Mouse (Mus musculus) hematopoietic stem cell, adult 5-6 weeks (primary cell): Measurements from ENCODE around the gene 4930563M21Rik. TPM values are rescaled to one million over a fixed set of nuclear protein-coding genes. Genes with fewer than 3 reads are reported as not detected.
A peak's percentile ranks its signal among the peaks of the same experiment; 100 is the strongest.

ENCODE experiments used
- ATAC-seq, 2 experiments: fragments of 125-278 bp in 1 of 2; replicated peaks in 1 of 2; 2 replicates each; pipeline ENCODE4 v1.8.0; 2016 to 2017; ENCODE audit warnings: inconsistent platforms in 2 of 2, mild to moderate bottlenecking in 2 of 2, moderate number of reproducible peaks in 2 of 2, low read depth in 1 of 2, moderate TSS enrichment in 1 of 2; ENCODE audit not compliant: low FRiP score in 2 of 2, poor library complexity in 2 of 2, severe bottlenecking in 2 of 2, insufficient read depth in 1 of 2, low TSS enrichment in 1 of 2
- total RNA-seq: library from RNA; stranded (forward); fragments of 172-1452, 232-1000 nt; gene quantifications from 2 replicates; pipeline ENCODE4 v1.2.3, GENCODE M21; 2017

The 4930563M21Rik gene
- not detected in 2 replicates for total RNA-seq

DNA sequence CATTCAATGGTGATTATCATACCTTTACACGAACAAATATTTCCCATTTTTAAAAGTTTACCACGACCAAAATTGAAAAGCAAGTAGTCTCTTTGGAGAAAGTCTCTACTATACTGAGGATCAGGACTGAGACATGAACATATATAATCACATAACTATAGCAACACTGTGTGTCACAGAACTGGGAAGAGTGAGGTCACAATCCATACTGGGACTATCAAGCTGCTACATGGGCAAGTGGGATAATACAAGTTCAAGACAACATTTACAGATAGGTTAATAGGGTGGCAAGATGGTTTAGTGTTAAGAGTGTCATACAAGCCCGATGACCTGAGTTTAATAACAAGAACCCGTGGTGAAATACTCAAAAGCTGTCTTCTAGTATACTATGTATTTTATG lies at the start of gene 4930563M21Rik:
TSS of gene 4930563M21Rik (minus strand) at position 101 of the 400 bp plus-strand sequence.
- no peak for ATAC-seq

- ATAC-seq: no peak
Measured at GRCm38 (mm10) chr9:56056147-56056546, 45.8 kb upstream of the 4930563M21Rik start.

DNA sequence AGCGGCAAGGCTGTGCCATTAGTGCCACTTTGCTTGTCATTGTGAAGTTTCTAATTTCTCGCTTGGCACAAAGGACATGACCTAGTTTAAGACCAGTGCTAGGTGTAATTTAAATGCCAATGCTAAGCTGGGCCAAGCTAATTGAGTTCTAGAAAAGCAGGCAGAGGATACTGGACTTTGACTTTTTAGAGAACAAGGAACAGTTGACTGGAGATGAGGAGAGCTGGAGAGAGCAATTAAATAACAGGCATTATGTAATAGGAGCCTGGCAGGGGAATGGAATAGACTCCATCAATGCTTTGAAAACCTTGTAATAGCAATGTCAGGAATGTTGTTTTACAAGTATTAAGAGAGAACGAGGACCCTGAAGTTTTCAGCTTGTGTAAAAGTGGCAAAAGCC lies 43.4 kb upstream of the 4930563M21Rik start:
- ATAC-seq: no peak

DNA sequence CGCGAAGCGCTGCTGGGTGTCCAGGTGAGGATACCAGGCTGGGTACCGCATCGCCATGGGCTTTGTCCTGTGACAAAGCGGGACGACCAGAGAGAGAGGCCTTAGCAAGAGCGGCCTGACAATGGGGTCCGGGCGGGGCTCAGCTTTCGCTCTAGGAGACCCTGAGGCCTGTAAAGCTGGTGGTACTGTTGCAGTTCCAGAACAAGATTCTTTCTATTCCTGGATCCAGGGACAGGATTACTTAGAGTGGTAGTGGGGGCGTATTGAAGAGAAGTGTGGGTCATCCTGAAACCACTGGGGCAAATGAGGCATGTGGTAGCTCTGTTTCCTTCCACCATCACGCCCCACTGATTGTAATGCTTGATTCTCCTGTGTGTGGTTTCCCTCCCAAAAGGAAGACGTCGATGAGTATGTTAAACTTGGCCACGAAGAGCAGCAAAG lies 31.9 kb upstream of the 4930563M21Rik start:
- ATAC-seq: no peak; a peak in 1 of 4 replicates

- peak; percentile 100 for ATAC-seq
Measured at GRCm38 (mm10) chr9:56041372-56042180, 31.2 kb upstream of the 4930563M21Rik start, which contains the start of gene Rcn2. TSS of gene Rcn2 (plus strand) at chr9:56041845.

DNA sequence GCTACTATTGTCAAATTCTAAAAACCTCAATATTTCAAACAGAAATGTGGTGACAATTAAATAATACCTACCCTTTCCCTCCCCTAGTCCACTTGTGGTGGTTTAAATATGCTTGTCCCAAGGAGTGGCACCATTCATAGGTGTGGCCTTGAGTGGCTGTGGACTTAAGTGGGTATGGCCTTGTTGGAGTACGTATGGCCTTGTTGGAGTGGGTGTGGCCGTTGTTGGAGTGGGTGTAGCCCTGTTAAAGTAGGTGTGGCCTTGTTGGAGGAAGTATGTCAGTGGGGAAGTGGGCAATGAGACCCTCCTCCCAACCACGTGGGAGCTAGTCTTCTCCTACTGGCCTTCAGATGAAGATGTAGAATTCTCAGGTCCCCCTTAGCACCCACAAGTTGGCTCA lies 21.9 kb upstream of the 4930563M21Rik start:
- no peak for ATAC-seq

GRCm38 (mm10) chr9:56027292-56027691 lies 16.9 kb upstream of the 4930563M21Rik start:
- no peak for ATAC-seq

DNA sequence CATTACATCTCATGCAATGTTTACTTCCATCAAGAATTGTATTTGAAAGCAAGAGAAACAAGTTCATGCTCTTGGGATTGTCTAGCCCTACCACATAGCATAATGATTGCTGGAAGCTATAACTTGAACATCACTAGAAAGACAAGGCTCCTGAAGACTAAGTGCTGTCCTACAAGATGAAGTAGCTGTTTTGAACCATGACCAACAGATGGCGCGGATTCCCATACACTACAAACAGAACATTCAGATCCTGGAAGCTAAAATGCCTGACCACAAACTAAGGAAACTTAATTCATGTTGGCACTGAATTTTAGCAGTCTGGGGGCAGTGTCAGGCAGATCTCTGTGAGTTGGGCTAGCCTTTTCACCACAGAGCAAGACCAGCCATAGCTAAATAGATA lies 14.4 kb upstream of the 4930563M21Rik start:
- ATAC-seq: no peak

DNA sequence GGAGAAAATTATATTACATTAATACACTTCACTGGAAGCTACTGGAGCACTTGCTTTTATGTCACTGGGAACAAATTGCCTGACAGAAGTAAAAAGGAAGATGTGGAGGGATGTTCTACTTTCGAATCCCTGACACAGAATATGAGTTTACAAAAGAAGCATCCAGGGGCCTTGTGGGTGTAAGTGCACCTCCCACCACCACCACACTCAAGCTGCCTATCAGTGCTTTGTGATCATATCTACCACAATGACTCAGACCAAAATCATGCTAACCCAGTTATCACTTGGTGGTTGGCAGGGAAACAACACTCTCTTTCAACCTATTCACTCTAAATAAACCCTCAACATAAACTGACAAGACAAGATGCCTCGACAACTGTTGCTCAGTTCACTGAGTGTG lies 5.7 kb downstream of the 4930563M21Rik start:
- peak; percentile 53 to 75 for ATAC-seq

DNA sequence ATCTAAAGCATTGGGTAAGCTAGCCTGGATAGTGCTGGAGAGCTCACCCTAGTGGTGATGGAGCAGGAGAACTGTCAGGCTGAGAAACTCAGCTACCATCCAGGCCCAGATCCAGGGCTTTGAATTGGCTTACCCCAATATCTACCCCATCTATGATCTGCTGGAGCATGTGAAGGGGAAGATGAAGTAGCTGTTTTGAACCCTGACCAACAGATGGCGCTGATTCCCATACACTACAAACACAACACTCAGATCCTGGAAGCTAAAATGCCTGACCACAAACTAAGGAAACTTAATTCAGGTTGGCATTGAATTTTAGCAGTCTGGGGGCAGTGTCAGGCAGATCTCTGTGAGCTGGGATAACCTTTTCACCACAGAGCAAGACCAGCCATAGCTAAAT lies 63.5 kb downstream of the 4930563M21Rik start:
- peak in 1 of 2 experiments; percentile 36; a peak in 2 of 4 replicates for ATAC-seq

- ATAC-seq: no peak
Measured at GRCm38 (mm10) chr9:55941356-55941755, 69.0 kb downstream of the 4930563M21Rik start.

DNA sequence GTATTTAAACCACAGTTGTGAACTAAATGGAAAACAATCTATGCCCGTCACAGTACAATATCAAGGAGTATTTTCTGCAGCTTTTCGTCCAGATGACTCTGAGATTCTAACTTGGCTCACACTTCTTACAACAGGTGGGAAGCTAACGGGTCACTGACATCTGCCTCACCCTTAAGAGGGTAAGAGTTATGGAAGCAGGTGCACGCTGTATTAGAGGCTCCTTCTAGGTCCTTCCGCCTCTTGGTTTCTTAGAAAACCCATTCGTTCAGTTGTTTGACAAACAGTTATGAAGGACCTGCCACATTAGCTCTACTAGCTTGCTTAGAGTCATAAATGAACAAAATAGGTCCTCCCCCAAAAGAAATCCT lies 71.7 kb downstream of the 4930563M21Rik start:
- no peak for ATAC-seq

DNA sequence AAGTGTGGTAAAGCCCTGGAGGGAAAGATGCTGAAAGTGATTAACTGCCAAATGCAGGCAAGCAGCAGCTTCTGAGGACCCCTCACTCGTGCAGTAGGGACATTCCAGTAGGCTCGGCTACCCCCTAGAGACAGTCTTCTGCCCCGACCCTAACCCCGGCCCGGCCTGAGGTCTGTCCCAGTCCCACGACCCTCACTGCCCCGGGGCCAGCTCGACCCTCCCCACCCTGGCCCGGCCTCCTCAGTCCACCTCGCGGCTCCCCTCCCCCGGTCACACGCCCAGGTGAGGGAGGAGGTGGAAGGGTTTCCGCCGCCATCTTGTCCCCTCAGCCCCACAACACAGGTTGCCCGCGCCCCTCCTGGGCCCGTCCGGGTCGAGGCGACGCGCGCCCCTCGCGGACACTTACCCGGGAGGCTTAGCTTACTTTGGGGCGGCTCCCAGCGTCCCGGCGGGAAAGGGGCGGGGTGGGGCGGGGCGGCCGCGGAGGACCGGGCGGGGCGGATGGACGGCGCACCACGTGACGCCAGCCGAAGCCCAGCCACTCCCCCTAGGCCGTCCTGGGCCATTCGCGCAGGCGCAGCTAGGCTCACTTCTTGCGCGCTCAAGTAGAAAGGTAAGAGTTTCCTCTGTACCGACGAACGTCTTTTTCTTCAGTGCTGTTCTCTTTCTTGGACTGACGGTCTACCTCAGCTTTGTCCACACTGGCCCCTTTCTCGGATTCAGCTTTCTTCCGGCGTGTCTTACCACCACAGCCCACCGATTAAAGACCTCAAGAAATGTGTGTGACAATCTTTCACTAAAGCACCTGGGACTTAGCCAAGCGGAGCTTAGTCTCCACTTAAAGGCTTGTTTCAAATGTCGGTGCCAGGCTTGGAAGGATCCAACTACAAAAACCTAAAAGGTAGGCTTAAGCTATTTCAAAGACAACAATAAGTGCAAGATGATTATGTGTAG lies 72.4 kb downstream of the 4930563M21Rik start, which contains the start of gene Scaper:
TSS of gene Scaper (minus strand) at position 456 of the 954 bp plus-strand sequence.
- ATAC-seq: peak; percentile 88 to 90

- no peak for ATAC-seq
Measured at GRCm38 (mm10) chr9:55937224-55937663, 73.1 kb downstream of the 4930563M21Rik start.

DNA sequence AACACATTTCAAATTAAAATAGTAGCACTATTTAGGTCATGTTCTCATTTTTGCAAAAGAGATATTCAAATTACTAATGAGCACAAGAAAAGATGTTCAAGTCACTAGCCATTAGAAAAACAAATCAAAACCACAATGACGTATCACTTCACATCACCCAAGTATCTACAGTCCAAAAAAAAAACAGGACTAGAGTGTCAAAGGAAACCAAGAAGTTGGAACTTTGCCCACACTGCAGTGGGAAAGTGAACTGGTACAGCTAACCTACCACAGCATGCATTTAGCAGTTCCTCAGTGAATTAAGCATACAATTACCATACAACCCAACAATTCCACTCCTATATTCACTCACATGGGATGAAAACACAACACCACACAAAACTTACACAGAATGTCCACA lies 77.9 kb downstream of the 4930563M21Rik start:
- ATAC-seq: peak; percentile 42 to 58

GRCm38 (mm10) chr9:55918579-55918978 lies 91.8 kb downstream of the 4930563M21Rik start:
- ATAC-seq: 0 out of 4 replicates have a peak, but pooled peaks of 1 of the 2 experiments have one; percentile 59

- no peak for ATAC-seq
Measured at GRCm38 (mm10) chr9:55916751-55917150, 93.6 kb downstream of the 4930563M21Rik start.
